Mouse (Mus musculus): ENCODE results near the gene Prss43. TPM values are rescaled to one million over a fixed set of nuclear protein-coding genes. Genes with fewer than 3 reads are reported as not detected.

Gene Prss43
- not detected for polyA plus RNA-seq (2014; fragmentation: Illumina TruSeq; extraction: RNeasy Lipid Tissue Mini Kit (QIAGEN cat#74804); ENCODE audit: low read depth, low replicate concordance)

DNA sequence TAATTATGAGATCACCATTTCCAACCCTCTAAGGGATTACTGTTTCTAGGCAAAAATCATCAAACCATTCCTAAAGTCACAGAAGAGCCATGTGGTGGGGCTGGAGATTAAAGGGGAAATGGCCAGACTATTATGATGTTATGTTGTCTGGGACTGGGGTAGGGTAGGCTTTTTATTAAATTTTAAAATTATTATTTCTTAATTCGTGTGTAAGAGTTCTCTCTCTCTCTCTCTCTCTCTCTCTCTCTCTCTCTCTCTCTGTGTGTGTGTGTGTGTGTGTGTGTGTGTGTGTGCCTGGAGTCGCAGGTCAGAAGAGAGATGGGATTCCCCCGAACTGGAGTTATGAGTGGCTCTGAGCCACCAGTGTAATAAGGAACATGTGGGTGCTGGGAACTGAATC is at the start of gene Prss43:
Gene Prss43 (plus strand): TSS at position 301 of the 400 bp plus-strand sequence.

DNA sequence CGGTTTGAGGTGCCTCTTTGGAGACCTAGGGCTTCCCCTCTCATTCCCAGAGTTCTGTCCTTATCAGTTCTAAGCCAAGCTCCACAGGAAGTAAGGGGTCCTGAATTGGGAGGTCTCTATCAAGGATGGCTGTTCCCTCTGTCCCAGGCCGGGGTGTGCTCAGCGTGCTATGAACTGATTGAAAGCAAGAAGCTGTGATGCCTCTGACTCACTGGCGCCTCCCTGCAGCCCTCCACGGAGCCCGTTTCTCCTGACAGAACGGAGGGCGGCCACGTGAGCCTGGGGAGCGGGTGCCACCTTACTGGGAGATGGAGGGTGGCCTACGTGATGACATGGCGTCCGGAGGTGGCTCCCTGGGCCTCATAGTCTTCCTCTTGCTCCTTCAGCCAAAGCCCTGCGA is 28.6 kb upstream of the Prss43 start, which contains the start of gene Prss42:
Gene Prss42 (plus strand): TSS at position 301 of the 400 bp plus-strand sequence.

DNA sequence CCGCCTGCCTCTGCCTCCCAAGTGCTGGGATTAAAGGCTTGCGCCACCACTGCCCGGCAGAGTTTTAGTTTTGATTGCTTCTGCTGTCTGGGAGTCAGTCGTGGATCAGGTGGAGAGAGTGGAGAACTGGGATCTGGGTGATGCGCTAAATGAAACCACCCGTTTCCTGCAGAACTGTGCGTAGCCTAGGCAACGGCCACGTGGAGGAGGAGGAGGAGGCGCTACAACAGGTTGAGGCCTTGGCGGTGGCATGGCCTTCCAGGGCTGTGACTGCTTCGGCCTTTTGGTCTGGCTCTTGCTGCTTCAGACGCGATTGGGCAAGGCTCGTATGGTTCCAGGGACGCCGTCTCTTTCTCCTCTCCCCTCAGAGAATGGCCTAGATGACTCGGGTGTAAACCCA is 12.7 kb upstream of the Prss43 start, which contains the start of gene Prss44:
Gene Prss44 (plus strand): TSS at position 206 of the 400 bp plus-strand sequence.

DNA sequence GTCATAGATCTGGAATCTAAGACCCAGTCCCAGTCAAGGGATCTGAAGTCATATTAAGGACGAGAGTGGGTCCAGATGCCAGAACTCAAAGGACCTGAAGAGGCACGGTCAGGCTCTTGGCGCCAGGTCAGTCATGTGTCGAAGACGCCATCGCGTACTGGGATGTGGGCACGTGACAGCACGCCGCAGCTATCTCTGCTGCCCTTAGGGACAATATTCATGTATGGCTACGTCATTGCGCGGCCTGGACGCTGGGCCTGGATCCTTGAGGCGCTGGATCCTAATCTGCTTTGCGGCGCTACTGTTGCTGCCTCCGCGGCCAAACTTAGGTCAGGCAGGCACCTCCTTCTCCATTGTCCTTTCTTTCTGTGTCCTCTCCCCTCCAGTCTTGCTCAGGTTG is 7.9 kb downstream of the Prss43 start, which contains the start of gene Prss45:
Gene Prss45 (plus strand): TSS at position 178 of the 400 bp plus-strand sequence.

DNA sequence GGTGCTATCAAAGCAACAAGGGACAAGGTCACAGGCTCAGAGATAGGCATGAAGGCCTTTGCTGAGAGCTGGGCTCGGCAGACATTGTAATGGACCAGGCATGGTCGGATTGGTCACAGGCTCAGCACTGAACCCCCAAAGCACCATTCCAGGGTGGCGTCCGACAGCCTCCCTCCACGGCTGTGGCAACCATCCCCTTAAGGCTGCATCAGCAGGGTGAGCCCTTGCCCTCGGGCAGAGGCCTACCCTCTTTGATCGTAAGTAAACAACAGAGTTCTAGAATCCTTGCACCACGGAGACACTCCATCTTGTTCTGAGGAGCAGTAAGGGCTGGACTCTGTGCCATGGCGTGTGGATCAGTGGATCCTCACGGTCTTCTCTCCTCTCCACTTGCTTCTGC is 17.7 kb downstream of the Prss43 start, which contains the start of gene Prss46:
Gene Prss46 (plus strand): TSS at position 301 of the 400 bp plus-strand sequence.

DNA sequence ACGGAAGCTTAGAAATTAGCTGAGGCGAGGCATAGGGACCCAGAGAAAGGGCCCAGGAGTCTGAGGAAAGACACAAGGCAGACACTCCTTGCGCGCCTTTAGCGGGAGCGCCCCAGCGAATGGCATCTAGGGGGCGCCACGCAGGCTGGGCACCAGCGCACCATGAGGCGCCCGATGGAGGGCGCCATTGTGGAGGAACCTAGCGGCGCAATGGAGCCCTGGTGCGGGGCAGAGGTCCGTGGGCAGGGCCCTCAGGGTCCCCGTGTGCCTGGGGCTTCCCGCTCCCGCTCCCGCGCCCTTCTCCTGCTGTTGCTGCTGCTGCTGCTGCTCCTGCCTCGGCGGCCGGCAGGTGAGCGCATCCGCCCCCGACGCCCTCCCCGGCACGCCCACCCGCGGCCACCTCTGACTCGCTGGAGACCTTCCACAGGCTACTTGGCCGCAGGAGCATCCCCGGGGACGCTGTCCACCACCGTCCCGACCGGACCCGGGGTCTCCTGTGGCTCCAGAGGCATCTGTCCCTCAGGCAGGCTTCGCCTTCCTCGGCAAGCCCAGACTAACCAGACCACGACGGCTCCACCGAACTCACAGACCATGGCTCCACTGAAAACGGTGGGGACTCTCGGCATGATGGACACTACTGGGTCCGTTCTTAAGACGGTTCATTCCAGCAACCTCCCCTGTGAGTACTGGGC is 31.4 kb downstream of the Prss43 start, which contains the start of gene Prss50:
Gene Prss50 (plus strand): TSS at position 187 of the 692 bp plus-strand sequence.

DNA sequence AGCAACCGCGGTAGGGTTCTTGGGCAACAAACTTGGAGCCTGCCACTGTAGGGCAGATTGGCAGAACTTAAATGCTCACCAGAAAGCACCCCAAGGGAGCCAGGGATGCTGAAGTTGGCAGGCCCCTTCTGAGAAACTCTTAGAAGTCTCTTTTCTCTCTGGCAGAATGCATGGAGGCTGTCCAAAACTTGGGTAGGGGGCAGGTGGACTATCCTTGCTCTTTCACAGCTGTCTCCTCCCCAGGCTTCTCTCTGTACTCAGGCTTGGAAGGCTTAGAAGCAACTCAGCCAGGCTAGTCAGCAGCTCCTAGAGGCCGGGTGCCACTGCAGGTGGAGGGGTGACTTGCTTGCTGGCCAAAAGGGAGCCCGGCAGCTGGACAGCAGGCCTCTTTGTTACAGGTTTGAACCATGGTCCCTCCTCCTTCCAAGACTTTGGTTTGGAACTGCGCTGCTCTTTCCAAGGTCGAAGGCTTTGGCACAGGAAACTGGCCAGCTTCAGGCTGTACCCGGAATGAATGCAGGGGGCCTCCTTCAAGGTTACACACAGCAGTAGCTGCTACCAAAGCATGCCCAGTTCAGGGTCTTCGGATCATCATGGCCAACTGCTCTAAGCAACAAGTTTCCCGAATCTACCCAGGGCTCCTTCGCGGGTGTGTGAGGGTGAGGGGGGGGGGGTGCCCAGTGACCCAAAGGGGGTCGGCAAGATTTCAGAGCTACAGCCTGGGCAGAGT is 52.9 kb downstream of the Prss43 start, which contains the start of gene Als2cl:
Gene Als2cl (plus strand): TSS at position 680 of the 730 bp plus-strand sequence.

DNA sequence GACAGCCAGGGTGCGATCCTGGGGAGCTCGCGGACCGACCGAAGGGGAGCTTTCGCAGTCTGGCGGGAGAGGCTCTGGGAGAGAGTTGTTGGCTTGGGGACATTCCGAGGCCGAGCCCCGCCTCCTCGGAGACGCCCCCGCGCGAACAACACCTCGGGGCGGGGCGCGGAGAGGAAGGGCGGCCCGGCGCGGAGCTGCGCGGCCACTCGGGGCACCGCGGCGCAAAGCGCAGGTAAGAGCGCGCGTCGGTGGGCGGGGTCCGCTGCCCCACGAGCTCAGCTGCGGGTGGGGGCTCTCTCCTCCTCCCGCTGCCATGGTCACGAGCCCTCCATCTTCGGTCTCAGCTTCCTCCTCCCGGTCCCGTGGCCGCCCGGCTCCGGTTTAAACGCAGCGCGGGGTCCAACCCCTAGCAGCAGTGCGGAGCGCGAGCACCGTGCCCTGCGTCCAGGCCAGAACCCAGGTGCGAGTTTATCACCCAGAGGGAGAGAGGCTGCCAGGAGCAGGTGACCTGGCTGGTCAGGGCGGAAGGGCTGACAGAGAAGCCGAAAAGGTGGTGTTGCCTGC is 53.6 kb downstream of the Prss43 start, which contains the start of gene Tmie:
Gene Tmie (minus strand): TSS at position 116 of the 564 bp plus-strand sequence.

Other genes starting within 250 kb of the Prss43 start
- gene Nradd, start 202.2 kb upstream of the Prss43 start, polyA plus RNA-seq (2014; fragmentation: Illumina TruSeq; extraction: RNeasy Lipid Tissue Mini Kit (QIAGEN cat#74804); ENCODE audit: low read depth, low replicate concordance): not detected
- gene Nbeal2, start 172.5 kb upstream of the Prss43 start, polyA plus RNA-seq (2014; fragmentation: Illumina TruSeq; extraction: RNeasy Lipid Tissue Mini Kit (QIAGEN cat#74804); ENCODE audit: low read depth, low replicate concordance): 1.2 TPM
- 1.9 TPM for gene Ccdc12, start 170.2 kb upstream of the Prss43 start, polyA plus RNA-seq (2014; fragmentation: Illumina TruSeq; extraction: RNeasy Lipid Tissue Mini Kit (QIAGEN cat#74804); ENCODE audit: low read depth, low replicate concordance)
- not detected for gene Myl3, start 84.8 kb upstream of the Prss43 start, polyA plus RNA-seq (2014; fragmentation: Illumina TruSeq; extraction: RNeasy Lipid Tissue Mini Kit (QIAGEN cat#74804); ENCODE audit: low read depth, low replicate concordance)
- gene Pth1r, start 79.5 kb upstream of the Prss43 start, polyA plus RNA-seq (2014; fragmentation: Illumina TruSeq; extraction: RNeasy Lipid Tissue Mini Kit (QIAGEN cat#74804); ENCODE audit: low read depth, low replicate concordance): 0.45 TPM
- not detected for gene Prss42, start 28.5 kb upstream of the Prss43 start, polyA plus RNA-seq (2014; fragmentation: Illumina TruSeq; extraction: RNeasy Lipid Tissue Mini Kit (QIAGEN cat#74804); ENCODE audit: low read depth, low replicate concordance)
- not detected for gene Prss44, start 12.7 kb upstream of the Prss43 start, polyA plus RNA-seq (2014; fragmentation: Illumina TruSeq; extraction: RNeasy Lipid Tissue Mini Kit (QIAGEN cat#74804); ENCODE audit: low read depth, low replicate concordance)
- gene Prss45, start 7.9 kb downstream of the Prss43 start, polyA plus RNA-seq (2014; fragmentation: Illumina TruSeq; extraction: RNeasy Lipid Tissue Mini Kit (QIAGEN cat#74804); ENCODE audit: low read depth, low replicate concordance): not detected
- gene Prss46, start 17.8 kb downstream of the Prss43 start, polyA plus RNA-seq (2014; fragmentation: Illumina TruSeq; extraction: RNeasy Lipid Tissue Mini Kit (QIAGEN cat#74804); ENCODE audit: low read depth, low replicate concordance): not detected
- gene Prss50, start 31.3 kb downstream of the Prss43 start, polyA plus RNA-seq (2014; fragmentation: Illumina TruSeq; extraction: RNeasy Lipid Tissue Mini Kit (QIAGEN cat#74804); ENCODE audit: low read depth, low replicate concordance): not detected
- 4.0 TPM for gene Als2cl, start 53.2 kb downstream of the Prss43 start, polyA plus RNA-seq (2014; fragmentation: Illumina TruSeq; extraction: RNeasy Lipid Tissue Mini Kit (QIAGEN cat#74804); ENCODE audit: low read depth, low replicate concordance)
- gene Tmie, start 53.4 kb downstream of the Prss43 start, polyA plus RNA-seq (2014; fragmentation: Illumina TruSeq; extraction: RNeasy Lipid Tissue Mini Kit (QIAGEN cat#74804); ENCODE audit: low read depth, low replicate concordance): 9.6 TPM
- not detected for gene Fam240a, start 90.2 kb downstream of the Prss43 start, polyA plus RNA-seq (2014; fragmentation: Illumina TruSeq; extraction: RNeasy Lipid Tissue Mini Kit (QIAGEN cat#74804); ENCODE audit: low read depth, low replicate concordance)
- not detected for gene Tdgf1, start 119.5 kb downstream of the Prss43 start, polyA plus RNA-seq (2014; fragmentation: Illumina TruSeq; extraction: RNeasy Lipid Tissue Mini Kit (QIAGEN cat#74804); ENCODE audit: low read depth, low replicate concordance)
- not detected for gene Lrrc2, start 124.9 kb downstream of the Prss43 start, polyA plus RNA-seq (2014; fragmentation: Illumina TruSeq; extraction: RNeasy Lipid Tissue Mini Kit (QIAGEN cat#74804); ENCODE audit: low read depth, low replicate concordance)
- 38.6 TPM for gene Rtp3, start 163.9 kb downstream of the Prss43 start, polyA plus RNA-seq (2014; fragmentation: Illumina TruSeq; extraction: RNeasy Lipid Tissue Mini Kit (QIAGEN cat#74804); ENCODE audit: low read depth, low replicate concordance)
- gene Ltf, start 192.6 kb downstream of the Prss43 start, polyA plus RNA-seq (2014; fragmentation: Illumina TruSeq; extraction: RNeasy Lipid Tissue Mini Kit (QIAGEN cat#74804); ENCODE audit: low read depth, low replicate concordance): not detected
- 0.34 TPM for gene Ccrl2, start 230.8 kb downstream of the Prss43 start, polyA plus RNA-seq (2014; fragmentation: Illumina TruSeq; extraction: RNeasy Lipid Tissue Mini Kit (QIAGEN cat#74804); ENCODE audit: low read depth, low replicate concordance)